Mouse (Mus musculus): ENCODE data around the gene Cdh10. TPM values are rescaled to one million over a fixed set of nuclear protein-coding genes. Genes with fewer than 3 reads are reported as not detected.
A peak's percentile ranks its signal among the peaks of the same experiment; 100 is the strongest.

Gene Cdh10
- polyA plus RNA-seq (2012; ENCODE audit: insufficient read depth, insufficient read length, missing spikeins): not detected in 2 replicates

DNA sequence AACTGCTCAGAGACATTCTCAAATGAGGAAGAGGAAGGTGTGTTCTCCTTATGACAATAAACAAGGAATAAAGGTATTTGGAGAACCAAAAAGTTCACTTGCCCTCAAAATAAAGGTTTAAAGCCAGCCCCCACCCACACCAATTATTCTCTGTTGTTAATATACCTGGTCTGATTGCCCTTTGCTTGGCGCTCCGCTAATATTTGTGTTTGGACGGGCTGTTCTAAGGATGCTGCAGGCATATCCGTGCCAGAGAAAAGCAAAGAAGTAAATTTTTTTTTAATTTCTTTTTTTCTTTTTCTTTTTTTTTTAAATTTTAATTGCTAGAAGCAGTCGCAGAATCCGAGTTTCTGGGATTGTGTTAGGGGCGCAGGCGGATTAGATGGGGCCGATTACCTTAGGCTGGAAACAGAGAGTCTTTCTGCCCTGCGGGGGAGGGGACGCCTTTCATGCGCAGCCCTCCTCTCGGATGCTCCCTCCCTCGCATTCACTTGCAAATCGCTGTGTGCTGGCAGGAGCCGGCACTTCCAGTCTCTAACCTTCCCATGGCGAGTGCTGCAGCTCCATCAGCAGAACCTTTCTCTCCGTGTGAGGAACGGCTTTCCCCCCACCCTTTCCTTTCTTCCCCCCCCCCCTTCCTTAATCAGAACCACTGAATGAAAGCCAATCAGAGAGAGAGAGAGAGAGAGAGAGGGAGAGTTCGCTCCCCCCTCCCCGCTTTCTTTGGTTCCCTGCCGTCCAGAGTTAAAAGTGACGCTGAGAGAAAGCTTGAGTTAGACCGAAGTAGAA, at the start of gene Cdh10:
Gene Cdh10 (plus strand): TSS at position 763 of the 789 bp plus-strand sequence.
- Histone ChIP-seq H3K27ac (ENCODE audit: insufficient read depth, low read depth, low read length) (no peak within 1 kb of the TSS), H3K4me1 (ENCODE audit: control insufficient read depth, insufficient read depth, low read length) (no peaks in the 10 kb centered on the region), H3K4me3 (ENCODE audit: insufficient read depth, low read length) (no peak within 1 kb of the TSS)
- no peak for TF ChIP-seq CTCF (IDR thresholded peaks at IDR 0.05; ENCODE audit: low read depth, low read length)
- no peak for TF ChIP-seq POLR2A (IDR thresholded peaks at IDR 0.05; ENCODE audit: borderline replicate concordance, low read depth, low read length)

- TF ChIP-seq CTCF (IDR thresholded peaks at IDR 0.05; ENCODE audit: low read depth, low read length) (no peak), POLR2A (IDR thresholded peaks at IDR 0.05; ENCODE audit: borderline replicate concordance, low read depth, low read length) (no peak)
- H3K4me3 ChIP-seq (ENCODE audit: insufficient read depth, low read length): no peak overlapping the region
- H3K4me1 ChIP-seq (ENCODE audit: control insufficient read depth, insufficient read depth, low read length): no peaks in the 10 kb centered on the region
- no peak overlapping the region for H3K27ac ChIP-seq (ENCODE audit: insufficient read depth, low read depth, low read length)
Observed at GRCm38 (mm10) chr15:18809148-18809827, 9.5 kb upstream of the Cdh10 start.

DNA sequence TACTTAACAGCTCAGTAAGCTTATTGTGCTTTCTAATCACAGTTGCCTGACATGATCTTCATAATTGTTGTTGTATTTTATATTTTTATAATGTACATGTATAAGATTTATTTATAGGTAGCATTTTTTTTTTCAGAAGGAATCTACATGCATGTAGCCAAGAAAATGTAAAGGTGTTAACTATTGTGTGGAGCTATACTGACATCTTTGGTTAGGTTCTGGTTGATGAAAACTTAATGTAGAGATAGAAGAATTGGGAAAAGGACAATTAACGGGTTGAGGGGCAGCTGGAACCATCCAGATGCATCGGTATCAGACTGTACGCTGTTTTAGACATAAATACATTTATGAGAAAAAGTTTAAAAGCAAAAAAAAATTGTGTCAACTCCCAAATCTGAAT, 1.0 kb upstream of the Cdh10 start:
- Histone ChIP-seq H3K4me3 (ENCODE audit: insufficient read depth, low read length) (no peak overlapping the region), H3K27ac (ENCODE audit: insufficient read depth, low read depth, low read length) (no peak overlapping the region), H3K4me1 (ENCODE audit: control insufficient read depth, insufficient read depth, low read length) (no peaks in the 10 kb centered on the region)
- TF ChIP-seq POLR2A (IDR thresholded peaks at IDR 0.05; ENCODE audit: borderline replicate concordance, low read depth, low read length) (no peak), CTCF (IDR thresholded peaks at IDR 0.05; ENCODE audit: low read depth, low read length) (no peak)

DNA sequence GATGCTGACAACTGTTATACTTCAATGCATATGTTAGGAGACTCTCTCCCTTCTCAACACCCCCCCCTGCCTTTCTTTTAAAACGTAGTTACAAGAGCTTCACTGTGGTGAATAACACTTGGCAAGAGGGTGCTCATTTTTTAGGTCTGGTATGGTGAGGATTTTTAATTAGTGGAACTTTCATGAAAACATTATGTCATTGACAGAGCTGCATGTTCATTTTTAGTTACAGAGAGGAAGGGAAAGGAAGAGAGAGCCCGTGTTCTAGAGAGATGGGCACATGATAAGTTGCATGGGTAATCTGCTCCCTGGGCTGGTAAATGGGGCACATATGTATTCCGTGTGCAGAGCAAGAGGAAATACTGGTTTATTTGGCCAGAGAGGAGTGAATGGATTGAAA, 1.5 kb downstream of the Cdh10 start:
- no peaks in the 10 kb centered on the region for H3K4me1 ChIP-seq (ENCODE audit: control insufficient read depth, insufficient read depth, low read length)
- no peak overlapping the region for H3K4me3 ChIP-seq (ENCODE audit: insufficient read depth, low read length)
- no peak for TF ChIP-seq CTCF (IDR thresholded peaks at IDR 0.05; ENCODE audit: low read depth, low read length)
- TF ChIP-seq POLR2A (IDR thresholded peaks at IDR 0.05; ENCODE audit: borderline replicate concordance, low read depth, low read length): no peak
- H3K27ac ChIP-seq (ENCODE audit: insufficient read depth, low read depth, low read length): no peak overlapping the region

DNA sequence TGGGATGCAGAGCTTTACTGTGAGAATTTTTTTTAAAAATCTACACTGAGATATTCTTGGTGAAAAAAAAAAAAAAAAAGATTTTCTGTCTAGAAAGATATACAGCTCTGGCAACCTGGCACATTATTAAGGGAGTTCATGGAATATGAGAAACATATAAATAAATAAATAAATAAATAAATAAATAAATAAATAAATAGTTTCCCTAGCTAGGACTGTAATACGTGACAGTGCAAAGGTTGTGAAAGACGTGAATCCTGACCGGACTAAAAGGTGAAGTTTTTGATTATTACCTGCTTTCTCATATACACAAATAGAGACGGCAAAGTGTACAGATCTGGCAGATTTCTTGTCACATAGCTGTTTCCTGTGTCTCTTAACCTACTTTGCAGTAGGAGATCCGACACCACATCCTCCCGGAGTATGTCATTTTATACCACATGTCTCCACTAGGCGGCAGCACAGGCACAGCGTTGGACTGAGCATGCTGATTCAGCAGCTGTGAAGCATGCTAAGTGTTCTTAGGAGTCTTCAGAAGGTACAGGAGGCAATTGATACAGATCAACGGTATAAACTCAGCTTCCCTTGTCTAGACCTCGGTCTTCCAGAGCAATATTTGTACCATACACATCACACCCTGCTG, 2.5 kb downstream of the Cdh10 start:
- no peak for TF ChIP-seq POLR2A (IDR thresholded peaks at IDR 0.05; ENCODE audit: borderline replicate concordance, low read depth, low read length)
- TF ChIP-seq CTCF (IDR thresholded peaks at IDR 0.05; ENCODE audit: low read depth, low read length): peak; percentile 81
- Histone ChIP-seq H3K4me3 (ENCODE audit: insufficient read depth, low read length) (no peak overlapping the region), H3K27ac (ENCODE audit: insufficient read depth, low read depth, low read length) (no peak overlapping the region), H3K4me1 (ENCODE audit: control insufficient read depth, insufficient read depth, low read length) (no peaks in the 10 kb centered on the region)

- no peak for TF ChIP-seq CTCF (IDR thresholded peaks at IDR 0.05; ENCODE audit: low read depth, low read length)
- TF ChIP-seq POLR2A (IDR thresholded peaks at IDR 0.05; ENCODE audit: borderline replicate concordance, low read depth, low read length): no peak
- no peak overlapping the region for H3K4me3 ChIP-seq (ENCODE audit: insufficient read depth, low read length)
- no peaks in the 10 kb centered on the region for H3K4me1 ChIP-seq (ENCODE audit: control insufficient read depth, insufficient read depth, low read length)
- no peak overlapping the region for H3K27ac ChIP-seq (ENCODE audit: insufficient read depth, low read depth, low read length)
Observed at GRCm38 (mm10) chr15:18823420-18823819, 4.7 kb downstream of the Cdh10 start.

GRCm38 (mm10) chr15:18832263-18832662, 13.5 kb downstream of the Cdh10 start:
- H3K27ac ChIP-seq (ENCODE audit: insufficient read depth, low read depth, low read length): no peak overlapping the region
- H3K4me3 ChIP-seq (ENCODE audit: insufficient read depth, low read length): no peak overlapping the region
- TF ChIP-seq POLR2A (IDR thresholded peaks at IDR 0.05; ENCODE audit: borderline replicate concordance, low read depth, low read length) (no peak), CTCF (IDR thresholded peaks at IDR 0.05; ENCODE audit: low read depth, low read length) (no peak)
- no peaks in the 10 kb centered on the region for H3K4me1 ChIP-seq (ENCODE audit: control insufficient read depth, insufficient read depth, low read length)

- TF ChIP-seq POLR2A (IDR thresholded peaks at IDR 0.05; ENCODE audit: borderline replicate concordance, low read depth, low read length) (no peak), CTCF (IDR thresholded peaks at IDR 0.05; ENCODE audit: low read depth, low read length) (no peak)
- Histone ChIP-seq H3K4me3 (ENCODE audit: insufficient read depth, low read length) (no peak overlapping the region), H3K27ac (ENCODE audit: insufficient read depth, low read depth, low read length) (no peak overlapping the region), H3K4me1 (ENCODE audit: control insufficient read depth, insufficient read depth, low read length) (no peaks in the 10 kb centered on the region)
Observed at GRCm38 (mm10) chr15:18841769-18842168, 23.0 kb downstream of the Cdh10 start.

- no peak for TF ChIP-seq CTCF (IDR thresholded peaks at IDR 0.05; ENCODE audit: low read depth, low read length)
- TF ChIP-seq POLR2A (IDR thresholded peaks at IDR 0.05; ENCODE audit: borderline replicate concordance, low read depth, low read length): no peak
- Histone ChIP-seq H3K27ac (ENCODE audit: insufficient read depth, low read depth, low read length) (no peak overlapping the region), H3K4me1 (ENCODE audit: control insufficient read depth, insufficient read depth, low read length) (no peaks in the 10 kb centered on the region), H3K4me3 (ENCODE audit: insufficient read depth, low read length) (no peak overlapping the region)
Observed at GRCm38 (mm10) chr15:18844807-18845206, 26.1 kb downstream of the Cdh10 start.

DNA sequence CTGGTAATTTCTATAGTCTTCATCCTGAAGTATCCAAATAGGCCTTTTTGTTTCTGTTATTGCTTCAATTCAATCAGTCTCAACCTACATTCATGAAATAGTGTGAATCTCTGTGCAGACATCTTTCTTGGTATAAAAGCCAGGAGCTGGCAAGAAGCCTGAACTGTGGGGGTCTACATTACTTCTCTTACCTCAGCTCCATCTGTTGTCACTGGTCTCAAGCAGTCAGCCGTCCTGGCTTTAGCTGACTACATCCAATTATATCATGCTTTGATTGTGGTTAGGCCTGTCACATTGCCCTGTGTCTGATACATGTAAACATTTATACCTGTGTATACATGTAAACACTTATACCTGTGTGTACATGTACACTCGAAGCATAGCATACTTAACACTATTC, 31.8 kb downstream of the Cdh10 start:
- TF ChIP-seq POLR2A (IDR thresholded peaks at IDR 0.05; ENCODE audit: borderline replicate concordance, low read depth, low read length) (no peak), CTCF (IDR thresholded peaks at IDR 0.05; ENCODE audit: low read depth, low read length) (no peak)
- Histone ChIP-seq H3K4me1 (ENCODE audit: control insufficient read depth, insufficient read depth, low read length) (no peaks in the 10 kb centered on the region), H3K4me3 (ENCODE audit: insufficient read depth, low read length) (no peak overlapping the region), H3K27ac (ENCODE audit: insufficient read depth, low read depth, low read length) (no peak overlapping the region)

All from bone marrow macrophage, adult 2 months (primary cell).